Mouse (Mus musculus) layer of hippocampus, postnatal 14 days (tissue): ENCODE results near the gene Mipep. TPM values are rescaled to one million over a fixed set of nuclear protein-coding genes. Genes with fewer than 3 reads are reported as not detected.

Experiments
- DNase-seq, 2 experiments: peaks; one replicate each; pipeline ENCODE4 v3.0.0; 2021 to 2022; ENCODE audit warnings: low spot score in 2 of 2, mixed read lengths in 1 of 2
- total RNA-seq, 2 experiments: library from RNA; stranded (reverse); gene quantifications; 2 replicates each; pipeline ENCODE4 v1.2.3; 2021

The Mipep gene
- total RNA-seq, 2 experiments from 2014 or later = 29.2 to 29.5 TPM

DNA sequence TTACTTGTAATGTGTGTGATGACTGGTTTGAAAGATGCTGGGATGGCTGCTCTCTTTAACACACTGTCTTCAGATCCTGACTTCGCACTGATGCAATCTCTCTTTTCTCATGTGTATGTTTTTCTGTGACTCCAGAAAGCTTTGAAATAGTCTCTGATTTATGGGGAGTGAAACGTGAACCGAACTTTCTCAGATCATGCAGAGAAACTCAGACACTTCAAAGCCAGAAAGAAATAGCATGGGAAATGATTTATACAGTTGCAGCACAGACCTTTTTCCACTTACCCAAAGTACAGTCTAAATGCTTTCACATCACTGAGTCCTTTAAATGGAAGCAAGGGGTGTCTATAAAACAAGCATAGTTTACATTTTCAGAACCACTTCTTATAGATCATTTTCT is 79.0 kb downstream of the Mipep start:
- DNase-seq = no peak

DNA sequence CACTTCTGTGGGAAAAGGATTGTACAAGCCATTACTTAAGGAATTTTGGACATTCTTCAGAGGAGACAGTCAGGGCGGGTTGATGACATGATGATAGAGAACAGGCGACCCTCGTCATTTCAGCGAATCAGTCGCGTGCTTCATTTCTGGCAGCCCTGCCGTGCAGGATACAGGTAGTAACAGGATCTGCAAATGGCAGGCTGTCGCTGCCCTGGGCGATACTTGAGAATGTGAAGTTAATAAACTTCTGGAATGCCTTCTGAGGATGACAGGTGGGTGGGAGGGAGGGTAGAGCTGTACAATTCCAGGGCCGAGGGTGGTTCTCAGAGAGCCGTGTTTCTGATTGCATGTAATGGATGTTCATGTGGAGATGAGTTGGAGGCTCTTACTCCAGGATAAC is 82.0 kb downstream of the Mipep start:
- DNase-seq = no peak

DNA sequence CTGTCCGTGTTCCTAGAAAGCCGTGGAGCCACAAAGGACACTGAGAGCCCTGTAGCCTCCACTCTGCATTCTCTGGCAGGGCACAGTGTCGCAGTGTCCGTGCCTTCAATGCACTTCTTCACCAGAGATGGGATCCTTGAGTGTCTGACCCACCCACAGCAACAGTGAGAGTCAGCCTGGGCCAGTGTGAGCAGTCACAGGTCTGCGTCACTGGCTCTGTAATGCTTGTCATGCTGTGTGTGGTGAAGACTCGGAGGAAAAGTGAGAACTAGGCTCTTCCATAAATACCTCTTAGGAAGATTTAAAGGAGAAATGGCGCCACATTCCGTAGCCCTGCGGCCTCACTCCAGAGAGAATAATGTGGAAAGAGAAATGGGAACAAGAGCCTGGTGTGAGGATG is 84.0 kb downstream of the Mipep start:
- DNase-seq = no peak

DNA sequence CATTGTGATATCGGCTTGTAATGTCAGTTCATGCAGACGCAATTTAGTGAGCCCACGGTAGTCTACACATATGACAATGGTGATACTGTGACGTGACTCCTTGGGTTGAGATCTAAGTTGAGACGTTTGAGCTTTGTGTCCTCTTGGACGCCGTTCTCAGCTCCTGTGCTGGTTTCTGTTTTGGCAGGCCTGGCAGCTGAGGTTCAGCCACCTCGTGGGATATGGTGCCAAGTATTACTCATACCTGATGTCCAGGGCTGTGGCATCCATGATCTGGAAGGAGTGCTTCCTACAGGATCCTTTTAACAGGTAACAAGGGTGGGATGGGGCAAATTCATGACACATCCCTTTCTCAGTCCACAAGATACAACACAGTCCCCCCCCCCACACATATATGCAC is 87.5 kb downstream of the Mipep start:
- DNase-seq = no peak

DNA sequence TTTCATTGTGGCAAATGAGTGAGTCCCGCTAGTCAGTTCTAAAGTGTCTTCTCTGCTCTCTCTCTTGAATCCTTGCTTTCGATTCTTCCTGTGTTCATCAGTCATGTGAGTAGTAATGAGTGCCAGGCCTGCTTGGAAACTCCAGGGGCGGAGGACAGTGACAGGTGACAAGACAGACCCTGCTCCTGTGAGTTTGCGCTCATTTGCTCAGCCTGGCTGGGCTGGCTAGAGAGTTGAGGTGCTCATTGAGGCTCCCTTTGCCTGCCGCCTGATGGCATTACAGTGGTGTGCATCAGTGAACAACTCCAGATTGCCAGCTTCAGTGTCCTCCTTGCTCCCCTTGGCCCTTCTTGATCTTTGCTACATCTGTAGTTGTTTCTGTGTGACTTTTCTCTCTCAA is 97.7 kb downstream of the Mipep start:
- DNase-seq = no peak

DNA sequence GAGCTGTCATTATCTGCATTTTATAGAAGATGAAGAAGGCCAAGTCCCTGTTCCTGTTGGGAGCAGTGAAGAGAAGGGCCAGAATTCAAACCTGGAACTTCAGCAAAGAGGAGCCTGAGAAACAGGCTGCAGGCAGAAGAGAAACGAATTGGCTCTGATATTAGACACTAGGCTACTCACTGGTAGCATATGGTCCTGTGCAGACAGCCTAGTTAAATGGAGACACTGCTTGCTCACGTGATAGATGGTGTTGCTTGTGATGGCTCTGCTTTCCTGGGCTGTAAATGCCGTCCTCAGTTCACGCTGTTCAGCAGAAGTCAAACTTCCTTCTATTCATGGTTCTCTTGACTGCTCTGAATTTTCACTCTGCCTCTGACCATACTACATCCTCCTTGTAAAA is 98.3 kb downstream of the Mipep start:
- DNase-seq = no peak

DNA sequence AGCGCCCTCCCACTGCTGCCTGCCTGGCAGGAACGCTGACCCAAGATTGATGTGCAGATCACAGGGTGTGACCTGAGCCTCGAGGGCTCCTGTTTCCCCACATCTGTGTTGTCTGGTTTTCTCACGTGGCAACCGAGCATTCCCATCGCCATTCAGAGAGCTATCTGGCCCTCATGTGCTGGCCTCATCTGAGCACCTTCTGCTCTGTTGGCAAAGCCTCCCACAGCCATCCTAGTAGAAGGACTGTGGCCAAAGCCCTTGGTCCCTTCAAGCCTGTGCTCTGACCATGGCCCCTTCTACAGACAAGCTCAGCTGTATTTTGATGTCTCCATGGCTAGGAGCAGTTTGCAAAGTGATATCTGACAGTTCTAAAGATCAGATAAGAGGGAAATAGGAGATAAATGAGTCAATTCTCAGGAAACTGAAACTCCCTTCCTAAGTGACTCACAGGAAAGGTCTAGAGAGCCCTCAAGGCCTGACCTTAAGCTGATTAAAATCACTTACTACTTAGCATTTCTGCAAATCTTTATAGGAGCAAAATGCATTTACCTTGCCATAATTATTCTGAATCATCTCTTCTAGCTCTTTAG is 101.1 kb downstream of the Mipep start:
- DNase-seq = no peak

DNA sequence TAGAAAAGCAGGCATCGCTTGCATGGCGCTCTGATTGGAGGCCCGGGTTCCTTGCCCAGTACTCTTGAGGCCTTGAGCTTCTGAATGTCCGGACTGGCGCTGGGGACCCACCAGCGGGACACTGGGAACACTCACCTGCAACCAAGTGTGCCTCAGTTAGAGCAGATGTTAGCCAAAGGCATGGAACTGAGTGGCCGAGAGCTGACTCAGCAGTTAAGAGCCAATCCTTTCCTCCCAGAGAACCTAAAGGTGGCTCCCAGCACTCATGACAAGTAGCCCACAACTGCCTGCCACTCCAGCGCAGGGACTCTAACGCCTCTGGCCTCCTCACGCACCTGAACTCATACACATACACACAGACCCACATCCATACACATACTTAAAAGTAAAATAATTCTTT is 109.5 kb downstream of the Mipep start:
- DNase-seq = no peak

DNA sequence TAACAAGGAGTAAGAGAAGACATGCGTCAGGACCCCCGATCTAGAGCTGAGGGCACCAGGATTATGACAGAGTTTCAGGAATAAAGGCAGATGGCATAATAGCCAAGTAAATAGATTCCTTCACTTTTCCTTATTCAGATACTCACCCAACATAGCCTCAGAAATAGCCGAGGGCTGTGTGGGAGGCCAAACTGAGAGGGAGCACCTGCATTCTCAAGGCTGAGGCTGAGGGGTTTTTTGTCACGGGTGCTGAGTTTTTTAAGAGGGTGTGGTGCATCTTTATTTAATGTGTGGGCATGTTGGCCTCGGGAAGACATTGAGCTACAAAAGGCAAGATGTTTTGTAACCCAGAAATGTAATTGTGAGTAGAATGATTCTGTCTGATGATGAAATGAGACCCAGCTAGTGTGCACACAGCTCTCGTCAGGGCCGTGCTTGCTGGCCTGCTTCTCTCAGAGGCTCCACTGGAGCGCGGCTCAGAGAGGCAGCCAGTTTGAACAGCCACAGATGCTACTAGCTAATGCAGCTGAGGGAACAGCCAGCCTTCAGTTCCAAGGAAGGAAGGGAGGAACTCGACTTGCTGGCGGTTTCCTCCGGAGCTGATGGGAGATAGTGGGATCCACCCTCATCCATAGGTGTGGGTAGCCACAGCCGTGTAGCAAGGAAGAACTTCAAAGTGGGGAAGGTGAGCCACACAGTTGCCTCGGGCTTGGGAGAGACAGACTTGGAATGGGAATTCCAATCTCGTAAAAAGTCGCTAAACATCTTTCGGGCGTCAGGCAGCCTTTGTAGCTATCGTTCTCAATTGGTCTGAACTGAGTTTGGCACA is 111.0 kb downstream of the Mipep start:
- DNase-seq = peak; percentile 29 to 34

DNA sequence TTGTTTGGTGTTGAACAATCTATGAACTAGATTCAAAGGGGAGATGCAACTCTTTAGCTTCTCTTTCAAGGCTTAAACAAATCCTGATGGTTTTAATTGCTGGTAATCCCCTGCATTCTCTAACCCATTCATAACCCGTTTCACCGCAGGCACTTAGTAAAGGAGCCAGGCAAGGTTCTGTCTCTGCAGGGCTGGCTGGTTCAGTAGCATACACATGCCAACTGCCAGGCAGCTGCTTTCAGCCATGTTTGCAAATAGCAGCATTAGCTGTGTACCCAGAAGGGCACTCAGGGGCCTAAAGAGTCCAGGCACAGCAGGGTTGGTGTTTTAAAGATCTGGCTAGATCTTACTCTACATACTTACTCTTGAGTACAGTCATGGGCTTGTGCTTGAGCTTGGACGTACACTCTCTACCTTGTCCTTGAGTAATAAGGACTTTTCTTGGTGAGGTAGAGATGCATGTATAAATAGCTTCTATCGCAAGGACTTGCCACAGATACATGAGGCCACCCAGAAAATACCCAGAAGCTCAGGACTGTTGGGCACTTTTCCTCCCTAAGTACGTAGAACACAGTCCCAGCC is 113.8 kb downstream of the Mipep start:
- DNase-seq = no peak

DNA sequence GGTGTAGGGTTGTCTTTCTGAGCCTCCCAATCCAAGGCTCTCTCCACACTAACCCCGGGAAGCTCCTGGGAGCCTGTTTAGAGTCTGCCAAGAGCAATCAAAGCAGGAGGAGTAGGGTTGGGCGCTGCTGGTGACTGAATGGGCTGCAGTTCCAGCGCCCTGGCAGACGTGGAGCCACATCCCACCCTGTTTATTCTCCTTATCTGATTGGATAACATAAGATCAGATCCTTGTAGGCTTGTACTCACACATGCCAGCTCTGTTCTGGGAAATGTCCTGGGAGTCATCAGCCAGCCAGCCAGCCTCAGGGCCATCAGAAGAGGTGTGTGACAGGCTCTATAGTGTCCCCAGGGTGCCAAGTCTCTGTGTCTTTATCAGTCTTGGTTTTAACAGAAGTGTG is 120.1 kb downstream of the Mipep start:
- DNase-seq = no peak

DNA sequence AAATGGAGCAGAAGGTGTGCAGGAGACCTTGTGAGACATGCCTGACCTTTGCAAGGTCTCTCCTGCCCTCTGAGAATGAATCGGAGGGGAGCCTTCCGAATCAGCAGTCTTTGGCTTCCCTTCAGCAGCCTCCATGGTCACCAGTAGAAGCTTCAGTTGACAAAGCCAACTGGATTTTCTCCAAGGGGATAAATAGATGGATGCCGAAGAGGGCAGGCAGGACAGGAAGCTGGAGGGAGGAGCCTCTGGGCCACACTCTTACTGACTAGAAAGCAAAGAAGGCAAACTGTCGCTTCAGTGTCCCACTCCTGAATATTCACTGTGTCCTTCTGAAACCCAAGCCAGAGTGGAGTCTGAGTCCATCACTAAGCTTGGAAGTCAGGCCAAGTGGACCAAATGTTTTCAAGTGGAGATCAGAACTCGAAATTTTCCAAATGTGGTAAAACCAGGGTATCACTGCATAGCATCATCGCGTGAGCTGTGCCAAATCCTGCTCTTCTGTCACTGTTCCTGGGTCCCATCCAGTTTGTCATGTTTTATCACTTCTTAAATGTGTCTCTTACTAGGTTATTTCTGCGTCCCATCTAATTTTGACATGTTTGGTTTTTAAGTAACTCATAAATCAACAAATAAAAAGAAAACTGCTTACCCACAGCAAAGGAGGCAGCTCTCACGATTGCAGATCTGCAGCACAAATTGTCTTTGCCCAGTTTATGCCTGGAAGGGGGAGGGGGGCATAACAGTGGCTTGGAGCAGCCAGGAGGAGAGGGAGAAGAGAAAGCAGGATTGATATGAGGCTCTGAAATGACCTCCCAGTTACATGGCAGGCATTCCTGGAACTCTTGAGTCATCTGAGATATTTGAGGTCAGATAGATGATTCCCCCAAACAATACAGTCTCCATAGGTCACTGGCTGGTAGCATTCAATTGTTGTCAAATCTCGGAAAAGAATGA is 122.3 kb downstream of the Mipep start:
- DNase-seq = no peak

DNA sequence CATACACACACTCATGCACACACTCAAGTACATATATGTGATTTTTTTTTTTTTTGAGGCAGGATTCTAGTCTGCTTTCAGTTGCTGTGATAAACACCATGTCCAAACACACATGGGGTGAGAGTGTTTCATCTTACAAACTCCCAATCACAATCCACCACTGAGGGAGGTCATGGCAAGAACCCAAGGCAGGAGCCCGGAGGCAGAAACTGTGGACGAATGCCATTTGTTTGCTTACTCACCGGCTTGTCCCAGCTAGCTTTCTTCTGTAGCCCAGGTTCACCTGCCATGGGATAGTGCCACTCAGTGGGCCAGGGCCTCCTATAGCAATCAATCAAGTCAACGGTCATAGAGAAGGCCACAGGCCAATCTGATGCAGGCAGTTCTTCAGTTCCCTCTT is 125.0 kb downstream of the Mipep start:
- DNase-seq = no peak

DNA sequence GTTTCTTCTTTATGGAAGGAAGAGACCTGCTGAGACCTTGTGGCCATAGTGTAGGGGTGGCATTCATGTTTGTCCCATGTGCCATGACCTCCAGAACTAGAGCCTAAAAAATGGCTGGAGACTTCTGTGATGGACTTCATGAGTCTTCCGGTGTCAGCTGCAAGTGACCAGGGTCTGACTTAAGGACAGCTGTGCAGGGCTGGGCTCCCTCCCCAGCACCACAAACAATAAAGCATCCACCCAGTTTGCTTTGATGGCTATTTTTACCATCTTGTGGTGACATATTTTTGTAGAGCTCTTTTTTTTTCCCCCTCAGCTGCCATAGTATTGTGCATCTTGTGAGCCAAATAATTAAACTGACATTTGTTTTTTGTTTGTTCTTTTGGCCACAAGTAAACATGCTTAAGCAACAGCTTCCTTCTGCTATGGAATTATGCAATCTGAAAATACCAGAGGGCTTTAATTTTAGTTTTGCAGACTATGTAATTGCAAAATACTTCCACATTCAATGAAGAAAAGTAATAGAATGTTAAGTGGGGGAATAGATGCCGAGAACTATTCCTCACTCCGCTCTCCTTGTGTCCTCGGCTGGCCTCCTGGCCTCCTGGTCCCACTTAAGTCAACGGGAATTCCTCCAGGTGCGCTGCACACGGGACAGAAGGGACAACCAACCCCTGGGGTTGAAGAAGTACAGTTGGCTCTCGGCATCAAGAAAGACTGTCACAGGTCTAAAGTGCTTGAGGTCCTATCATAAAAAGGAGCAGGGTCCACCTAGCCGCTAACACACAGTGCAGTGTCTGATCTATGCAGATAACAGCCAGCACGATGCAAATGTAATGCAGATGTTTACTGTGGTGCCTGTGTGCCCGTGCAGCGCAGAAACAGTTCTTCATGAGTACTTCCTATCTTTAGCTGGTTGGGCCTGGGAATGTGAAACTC is 126.4 kb downstream of the Mipep start:
- DNase-seq = no peak

DNA sequence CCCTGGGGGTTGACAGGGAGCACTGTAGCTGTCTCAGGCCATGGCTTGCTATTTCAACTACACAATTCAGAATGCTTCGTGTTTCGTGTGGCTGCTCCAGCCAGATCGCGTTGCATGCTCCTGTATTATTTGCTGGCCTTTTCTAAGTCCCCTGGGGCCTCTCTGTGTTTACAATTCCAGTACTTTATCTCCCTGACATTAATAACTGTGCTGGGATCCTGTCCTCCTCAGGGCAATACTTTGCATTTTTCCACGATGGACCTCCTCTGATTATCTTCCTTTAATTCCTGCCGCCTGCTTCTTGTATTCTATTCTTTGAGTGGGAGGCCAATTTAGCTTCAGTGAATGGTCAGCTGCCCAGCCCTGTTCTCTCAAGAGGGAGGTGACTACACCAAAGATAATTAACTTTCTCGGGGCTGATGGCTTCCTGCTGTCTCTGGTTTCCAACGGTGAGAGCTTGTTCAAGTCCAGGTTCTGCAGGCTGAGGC is 128.7 kb downstream of the Mipep start:
- no peak for DNase-seq

DNA sequence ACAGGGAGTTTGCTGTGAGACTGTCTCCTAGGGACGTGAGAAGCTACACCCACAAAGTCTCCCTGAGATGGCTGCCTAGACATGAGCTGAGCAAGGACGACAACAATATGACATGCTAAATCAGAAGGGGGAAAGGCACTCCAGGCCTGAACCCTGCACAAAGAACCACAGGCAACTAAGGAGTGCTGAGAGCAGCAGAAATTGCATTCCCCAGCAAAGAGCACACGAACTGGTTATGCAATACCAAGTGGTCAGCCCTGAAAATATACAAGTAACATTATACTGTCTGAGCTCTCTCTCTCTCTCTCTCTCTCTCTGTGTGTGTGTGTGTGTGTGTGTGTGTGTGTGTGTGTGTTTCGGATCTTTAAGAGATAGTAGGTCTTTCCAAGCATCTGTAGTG is 132.3 kb downstream of the Mipep start:
- no peak for DNase-seq

DNA sequence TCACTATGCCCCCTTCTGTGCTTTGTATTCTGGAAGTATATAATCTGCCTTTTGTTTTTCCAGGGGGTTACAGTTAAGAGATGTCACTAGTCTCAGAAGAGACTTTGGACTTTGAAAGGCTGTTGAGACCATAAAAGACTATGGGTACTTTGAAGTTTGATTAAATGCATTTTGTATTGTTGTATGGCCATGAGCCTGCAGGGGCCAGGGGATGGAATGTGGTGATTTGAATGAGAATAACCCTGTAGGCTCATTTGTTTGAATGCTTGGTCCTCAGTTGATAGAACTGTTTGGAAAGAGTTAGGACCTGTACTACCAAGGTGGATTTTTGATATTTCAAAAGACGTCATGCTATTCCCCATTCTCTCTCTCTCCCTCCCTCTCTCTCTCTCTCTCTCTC is 141.6 kb downstream of the Mipep start:
- no peak for DNase-seq

DNA sequence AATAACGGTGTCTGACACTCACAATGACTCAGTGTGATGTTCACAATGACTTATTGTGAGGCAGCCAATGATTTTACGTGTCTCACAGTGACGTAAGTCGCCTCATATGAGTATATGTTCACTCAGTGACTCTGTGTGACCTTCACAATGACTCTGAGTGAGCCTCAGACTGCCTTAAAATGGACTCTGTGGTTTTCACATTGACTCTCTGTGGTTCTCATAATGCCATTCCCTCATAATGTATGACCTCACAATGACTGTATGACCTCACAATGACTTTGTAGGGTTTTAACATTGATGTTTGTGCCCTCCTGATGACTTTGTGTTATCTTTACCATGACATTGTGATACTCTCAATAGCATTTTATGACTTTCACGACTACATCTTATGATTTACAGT is 151.3 kb downstream of the Mipep start:
- no peak for DNase-seq

DNA sequence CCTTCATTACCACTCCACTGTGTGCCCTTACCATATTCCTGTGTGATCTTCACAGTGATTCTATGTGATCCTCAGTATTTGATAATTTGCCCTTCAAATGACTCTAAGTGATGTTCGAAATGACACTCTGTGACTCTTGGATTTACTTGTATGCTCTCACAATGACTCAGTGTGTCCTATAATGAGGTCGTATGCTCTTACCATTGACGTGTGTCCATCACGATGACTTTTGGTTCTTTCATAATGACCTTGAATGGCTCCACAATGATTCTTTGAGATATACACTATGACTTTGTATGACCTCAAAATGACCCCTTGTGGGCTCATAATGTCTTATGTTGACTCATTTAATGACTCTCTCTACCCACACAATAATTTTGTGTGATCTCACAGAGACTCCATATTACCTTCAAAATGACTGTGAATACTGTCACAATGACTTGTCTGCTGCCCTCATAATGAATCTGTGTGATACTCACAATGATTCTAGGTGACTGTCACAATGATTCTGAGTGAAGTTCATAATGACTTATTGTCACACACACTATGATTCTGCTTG is 153.2 kb downstream of the Mipep start:
- no peak for DNase-seq
